Mouse (Mus musculus) subcutaneous adipose tissue, adult 2 months (tissue): ENCODE measurements around the gene Epor. TPM values are rescaled to one million over a fixed set of nuclear protein-coding genes. Genes with fewer than 3 reads are reported as not detected.

ENCODE experiments used
- polyA plus RNA-seq: library from polyadenylated mRNA; depleted of rRNA; stranded (reverse); fragments of >200 nt; gene quantifications from 2 replicates; pipeline ENCODE4 v1.2.3, GENCODE M21; 2012; ENCODE audit warnings: low replicate concordance; rRNA removed

The Epor gene
- polyA plus RNA-seq = 7.3 and 23.8 TPM in 2 replicates

GRCm38 (mm10) chr9:21963417-21963816 lies at the start of gene Epor:
TSS of gene Epor (minus strand) at chr9:21963506.

GRCm38 (mm10) chr9:22002194-22003162 lies 39.2 kb upstream of the Epor start, which contains the start of the genes Ccdc151 and Prkcsh:
TSS of gene Ccdc151 (minus strand) at chr9:22002634.
TSS of gene Prkcsh (plus strand) at chr9:22002806.

GRCm38 (mm10) chr9:21989230-21990110 lies 26.2 kb upstream of the Epor start, which contains the start of gene Rgl3:
TSS of gene Rgl3 (minus strand) at chr9:21989446.

GRCm38 (mm10) chr9:21955570-21956281 lies 7.6 kb downstream of the Epor start, which contains the start of gene Swsap1:
TSS of gene Swsap1 (plus strand) at chr9:21955755.

GRCm38 (mm10) chr9:21936692-21937570 lies 26.4 kb downstream of the Epor start, which contains the start of gene Plppr2:
TSS of gene Plppr2 (plus strand) at chr9:21937033.

GRCm38 (mm10) chr9:21927208-21927753 lies 36.0 kb downstream of the Epor start, which contains the start of the genes Ccdc159 and Tmem205:
TSS of gene Ccdc159 (plus strand) at chr9:21927471.
TSS of gene Tmem205 (minus strand) at chr9:21927556.

GRCm38 (mm10) chr9:21918035-21918592 lies 45.2 kb downstream of the Epor start, which contains the start of gene Rab3d:
TSS of gene Rab3d (minus strand) at chr9:21918192.

Other genes with a start within 250 kb of the Epor start
- 38.0 and 38.8 TPM in 2 replicates for gene Ldlr, start 240.0 kb downstream of the Epor start, polyA plus RNA-seq
- 1.4 and 12.8 TPM in 2 replicates for gene Spc24, start 203.2 kb downstream of the Epor start, polyA plus RNA-seq
- 57.7 and 93.8 TPM in 2 replicates for gene Kank2, start 164.8 kb downstream of the Epor start, polyA plus RNA-seq
- 88.4 and 128 TPM in 2 replicates for gene Angptl8, start 128.0 kb downstream of the Epor start, polyA plus RNA-seq
- gene Dock6, start 110.9 kb downstream of the Epor start, polyA plus RNA-seq = 153 and 172 TPM in 2 replicates
- gene Rab3d, start 45.3 kb downstream of the Epor start, polyA plus RNA-seq = 104 and 231 TPM in 2 replicates
- 10.3 and 13.2 TPM in 2 replicates for gene Ccdc159, start 36.0 kb downstream of the Epor start, polyA plus RNA-seq
- gene Tmem205, start 36.0 kb downstream of the Epor start, polyA plus RNA-seq = 156 and 380 TPM in 2 replicates
- gene Plppr2, start 26.5 kb downstream of the Epor start, polyA plus RNA-seq = 15.4 and 26.3 TPM in 2 replicates
- gene Swsap1, start 7.8 kb downstream of the Epor start, polyA plus RNA-seq = 7.3 and 11.5 TPM in 2 replicates
- gene Rgl3, start 25.9 kb upstream of the Epor start, polyA plus RNA-seq = 16.3 and 35.2 TPM in 2 replicates
- gene Ccdc151, start 39.1 kb upstream of the Epor start, polyA plus RNA-seq = 0.07 and 0.19 TPM in 2 replicates
- 71.3 and 86.6 TPM in 2 replicates for gene Prkcsh, start 39.3 kb upstream of the Epor start, polyA plus RNA-seq
- gene Elavl3, start 88.5 kb upstream of the Epor start, polyA plus RNA-seq = 0.22 and 0.56 TPM in 2 replicates
- not detected in 2 replicates for gene Gm49318, start 107.8 kb upstream of the Epor start, polyA plus RNA-seq
- 14.6 and 26.8 TPM in 2 replicates for gene Zfp653, start 107.9 kb upstream of the Epor start, polyA plus RNA-seq
- gene Ecsit, start 121.9 kb upstream of the Epor start, polyA plus RNA-seq = 56.9 and 69.5 TPM in 2 replicates
- 19.0 and 388 TPM in 2 replicates for gene Cnn1, start 135.7 kb upstream of the Epor start, polyA plus RNA-seq
- 141 and 144 TPM in 2 replicates for gene Elof1, start 153.7 kb upstream of the Epor start, polyA plus RNA-seq
- 344 and 1,133 TPM in 2 replicates for gene Acp5, start 172.2 kb upstream of the Epor start, polyA plus RNA-seq
- 64.5 and 77.9 TPM in 2 replicates for gene Pigyl, start 193.3 kb upstream of the Epor start, polyA plus RNA-seq
- gene Zfp872, start 224.6 kb upstream of the Epor start, polyA plus RNA-seq = 0.33 TPM in 2 replicates